12 mouse cellular contexts compared by ENCODE assay signal in genomic region chr1:47840811-47841210, GRCm38 (mm10).
"Had no signal": no experiment of that assay in that cellular context is flagged by ENCODE, and none has a peak within 500 bp of the region (broad histone marks: within the 10 kb centered on the region; RNA-seq: fewer than 3 reads in every experiment).

No protein-coding gene starts in this region.

- ATAC-seq: liver, postnatal 0 days; lung, postnatal 0 days; midbrain, embryonic 16.5 days had no signal

- DNase-seq: kidney, postnatal 10 days; kidney, postnatal 36 days; layer of hippocampus, postnatal 36 days; left cerebral cortex, postnatal 4 days; liver, postnatal 0 days; lung, embryonic 14.5 days; retina, postnatal 1 day; right cerebral cortex, postnatal 25 days; spleen, adult 18-20 months; thymus, postnatal 36 days had no signal
